Mouse (Mus musculus) gastrocnemius, postnatal 14 days (tissue): ENCODE measurements around the gene Syt6. TPM values are rescaled to one million over a fixed set of nuclear protein-coding genes. Genes with fewer than 3 reads are reported as not detected.
A peak's percentile ranks its signal among the peaks of the same experiment; 100 is the strongest.

Experiments
- DNase-seq: peaks from one replicate; pipeline ENCODE4 v3.0.0; 2021; ENCODE audit warnings: mixed read lengths
- intact Hi-C: fragments of 180-260 bp; cut with DNase I; formaldehyde crosslinking; loops from one replicate; pipeline ENCODE4 v1.15.1; 2025; ENCODE audit warnings: low total_unique reads
- long read RNA-seq, 2 experiments: library from polyadenylated mRNA; stranded (forward); transcript quantifications; one replicate each; pipeline ENCODE4 v2.0.0; 2021
- total RNA-seq, 2 experiments: library from RNA; stranded (reverse); gene quantifications; 2 replicates each; pipeline ENCODE4 v1.2.3; 2021

Syt6 gene
- total RNA-seq: not detected
- long read RNA-seq, experiment 1: 0 reads
- long read RNA-seq, experiment 2: 0 reads

- no peak for DNase-seq
- intact Hi-C loops: no loop called here
These were observed at the start of gene Syt6 for GRCm38 (mm10) chr3:103575156-103575892. Gene Syt6, plus strand, starts transcription at chr3:103575231.

GRCm38 (mm10) chr3:103526201-103526704 is 48.8 kb upstream of the Syt6 start:
- intact Hi-C loops: no loop called here
- no peak for DNase-seq

GRCm38 (mm10) chr3:103526864-103527263 is 48.2 kb upstream of the Syt6 start:
- intact Hi-C loops: no loop called here
- DNase-seq: no peak

- intact Hi-C loops: no loop called here
- no peak for DNase-seq
These were observed 41.0 kb upstream of the Syt6 start for GRCm38 (mm10) chr3:103534036-103534435.

- intact Hi-C loops: no loop called here
- DNase-seq: no peak
These were observed 39.8 kb upstream of the Syt6 start for GRCm38 (mm10) chr3:103535207-103535606.

GRCm38 (mm10) chr3:103539148-103539547 is 35.9 kb upstream of the Syt6 start:
- intact Hi-C loops: no loop called here
- DNase-seq: no peak

GRCm38 (mm10) chr3:103546166-103546565 is 28.9 kb upstream of the Syt6 start:
- intact Hi-C loops: no loop called here
- no peak for DNase-seq

GRCm38 (mm10) chr3:103546626-103547025 is 28.4 kb upstream of the Syt6 start:
- no peak for DNase-seq
- intact Hi-C loops: no loop called here

GRCm38 (mm10) chr3:103550236-103550635 is 24.8 kb upstream of the Syt6 start:
- intact Hi-C loops: no loop called here
- DNase-seq: no peak

- intact Hi-C loops: no loop called here
- DNase-seq: no peak
These were observed 7.8 kb upstream of the Syt6 start for GRCm38 (mm10) chr3:103567226-103567625.

GRCm38 (mm10) chr3:103572526-103572925 is 2.5 kb upstream of the Syt6 start:
- no peak for DNase-seq
- intact Hi-C loops: no loop called here

GRCm38 (mm10) chr3:103573106-103573790 is 1.8 kb upstream of the Syt6 start:
- intact Hi-C loops: no loop called here
- no peak for DNase-seq

- peak; percentile 58 for DNase-seq
- intact Hi-C loops: no loop called here
These were observed 1.3 kb upstream of the Syt6 start for GRCm38 (mm10) chr3:103573791-103574166.

- intact Hi-C loops: no loop called here
- DNase-seq: no peak
These were observed 370 bp upstream of the Syt6 start for GRCm38 (mm10) chr3:103574566-103575155.

- no peak for DNase-seq
These were observed 1.0 kb downstream of the Syt6 start for GRCm38 (mm10) chr3:103575893-103576641.

GRCm38 (mm10) chr3:103587136-103587535 is 12.1 kb downstream of the Syt6 start:
- intact Hi-C loops: no loop called here
- DNase-seq: no peak

More at GRCm38 (mm10) chr3:103575893-103576641, 1.0 kb downstream of the Syt6 start:
- intact Hi-C loops: no loop called here

GRCm38 (mm10) chr3:103587672-103588071 is 12.6 kb downstream of the Syt6 start:
- DNase-seq: no peak
- intact Hi-C loops: no loop called here

GRCm38 (mm10) chr3:103589636-103590035 is 14.6 kb downstream of the Syt6 start:
- DNase-seq: no peak
- intact Hi-C loops: no loop called here

- intact Hi-C loops: no loop called here
- DNase-seq: no peak
These were observed 17.6 kb downstream of the Syt6 start for GRCm38 (mm10) chr3:103592636-103593035.

GRCm38 (mm10) chr3:103593631-103594030 is 18.6 kb downstream of the Syt6 start:
- intact Hi-C loops: no loop called here
- DNase-seq: no peak
